Mouse (Mus musculus) limb, embryonic 10.5 days (tissue): Measurements from ENCODE around the gene 4933430I17Rik. TPM values are rescaled to one million over a fixed set of nuclear protein-coding genes. Genes with fewer than 3 reads are reported as not detected.
A peak's percentile ranks its signal among the peaks of the same experiment; 100 is the strongest.
"Not testable (repeated sequence)": the region's sequence is repeated elsewhere in the genome, so short reads cannot be mapped to it uniquely, and the experiment has no call there.

ENCODE experiments used
- DNase-seq: peaks from one replicate; pipeline ENCODE4 v3.0.0-alpha.2; 2017; ENCODE audit warnings: low spot score
- H3K27ac ChIP-seq: fragments of 300-500 bp; sonication (generic); 2 replicates; pipeline ENCODE4 v1.5.1; 2016; ENCODE audit warnings: mild to moderate bottlenecking
- H3K27me3 ChIP-seq: fragments of 300-500 bp; sonication (generic); 2 replicates; pipeline ENCODE4 v1.6.1; 2016; ENCODE audit warnings: low read depth, mild to moderate bottlenecking; ENCODE audit not compliant: poor library complexity, severe bottlenecking
- H3K36me3 ChIP-seq: fragments of 300-500 bp; sonication (generic); 2 replicates; pipeline ENCODE4 v1.6.1; 2016; ENCODE audit warnings: mild to moderate bottlenecking, moderate library complexity
- H3K4me1 ChIP-seq: fragments of 300-500 bp; sonication (generic); 2 replicates; pipeline ENCODE4 v1.6.1; 2016
- H3K4me3 ChIP-seq: fragments of 300-500 bp; sonication (generic); 2 replicates; pipeline ENCODE4 v1.5.1; 2016; ENCODE audit warnings: mild to moderate bottlenecking, moderate library complexity
- H3K9me3 ChIP-seq: fragments of 300-500 bp; sonication (generic); replicated peaks from 2 replicates; pipeline ENCODE4 v1.6.1; 2016; ENCODE audit warnings: mild to moderate bottlenecking
- WGBS: fragments of 180-500 bp; shearing (Covaris S2); methylation state at CpG from one replicate; pipeline ENCODE4 v1.1.7; 2016; 5-methylcytosine and 5-hydroxymethylcytosine counted together
- polyA plus RNA-seq: library from polyadenylated mRNA; unstranded; fragments of >200 nt; fragmentation: Nextera tagmentation; extraction: Ambion mirVana; gene quantifications from 2 replicates; pipeline ENCODE4 v1.2.1, GENCODE M21; 2016

Gene 4933430I17Rik
- 0.86 and 1.7 TPM in 2 replicates for polyA plus RNA-seq

- no peaks in the 10 kb centered on the region for H3K27me3 ChIP-seq
- H3K36me3 ChIP-seq: peaks cover 23% of the 10 kb centered on the region
- peaks cover 16% of the 10 kb centered on the region for H3K4me1 ChIP-seq
- H3K27ac ChIP-seq: peak within 1 kb of the TSS; percentile 98
- no peaks in the 10 kb centered on the region for H3K9me3 ChIP-seq
- peak; percentile 95 for DNase-seq
- under 1% methylated on average over 59 of the region's 59 CpGs for WGBS
- H3K4me3 ChIP-seq: peak within 1 kb of the TSS; percentile 87
These were observed at the start of gene 4933430I17Rik, which contains the start of gene Pole3 for GRCm38 (mm10) chr4:62524651-62525488. Gene 4933430I17Rik (plus strand): TSS chr4:62525369. Gene Pole3 (minus strand): TSS chr4:62525068.

GRCm38 (mm10) chr4:62475793-62476192 is 49.4 kb upstream of the 4933430I17Rik start:
- Histone ChIP-seq H3K9me3 (no peaks in the 10 kb centered on the region), H3K4me1 (peaks cover 14% of the 10 kb centered on the region), H3K36me3 (no peaks in the 10 kb centered on the region), H3K4me3 (no peak overlapping the region), H3K27me3 (peaks cover 28% of the 10 kb centered on the region), H3K27ac (no peak overlapping the region)
- DNase-seq: no peak
- 92% methylated on average over 6 of the region's 6 CpGs for WGBS

- no peak for DNase-seq
- Histone ChIP-seq H3K9me3 (no peaks in the 10 kb centered on the region), H3K4me3 (no peak overlapping the region), H3K4me1 (peaks cover 13% of the 10 kb centered on the region), H3K36me3 (no peaks in the 10 kb centered on the region), H3K27me3 (peaks cover 46% of the 10 kb centered on the region), H3K27ac (no peak overlapping the region)
- 88% methylated on average over 6 of the region's 6 CpGs for WGBS
These were observed 47.5 kb upstream of the 4933430I17Rik start for GRCm38 (mm10) chr4:62477542-62478244.

- WGBS: 13% methylated on average over 11 of the region's 11 CpGs
- Histone ChIP-seq H3K27me3 (peaks cover 54% of the 10 kb centered on the region), H3K4me3 (peak overlapping the region; percentile 55), H3K4me1 (peaks cover 13% of the 10 kb centered on the region)
- not testable (repeated sequence) for H3K27ac ChIP-seq, DNase-seq, H3K9me3 ChIP-seq, H3K36me3 ChIP-seq
These were observed 45.6 kb upstream of the 4933430I17Rik start for GRCm38 (mm10) chr4:62479593-62479936.

- DNase-seq: peak; percentile 58
- Histone ChIP-seq H3K4me3 (peak within 1 kb of the TSS; percentile 55), H3K4me1 (peaks cover 13% of the 10 kb centered on the region), H3K36me3 (no peaks in the 10 kb centered on the region), H3K27me3 (peaks cover 54% of the 10 kb centered on the region), H3K9me3 (no peaks in the 10 kb centered on the region), H3K27ac (no peak within 1 kb of the TSS)
- 3% methylated on average over 71 of the region's 71 CpGs for WGBS
These were observed 45.0 kb upstream of the 4933430I17Rik start, which contains the start of gene Bspry for GRCm38 (mm10) chr4:62479937-62480708. Gene Bspry (plus strand): TSS chr4:62480053.

GRCm38 (mm10) chr4:62480709-62481605 is 44.2 kb upstream of the 4933430I17Rik start:
- peak; percentile 33 for DNase-seq
- 52% methylated on average over 10 of the region's 10 CpGs for WGBS
- peaks cover 13% of the 10 kb centered on the region for H3K4me1 ChIP-seq
- H3K27me3 ChIP-seq: peaks cover 54% of the 10 kb centered on the region
- H3K4me3 ChIP-seq: no peak overlapping the region
- no peaks in the 10 kb centered on the region for H3K36me3 ChIP-seq
- H3K27ac ChIP-seq: no peak overlapping the region
- no peaks in the 10 kb centered on the region for H3K9me3 ChIP-seq

- Histone ChIP-seq H3K9me3 (no peaks in the 10 kb centered on the region), H3K4me3 (no peak overlapping the region), H3K27ac (no peak overlapping the region), H3K4me1 (peaks cover 11% of the 10 kb centered on the region), H3K27me3 (peaks cover 34% of the 10 kb centered on the region), H3K36me3 (no peaks in the 10 kb centered on the region)
- DNase-seq: no peak
- 77% methylated on average over 3 of the region's 3 CpGs for WGBS
These were observed 40.2 kb upstream of the 4933430I17Rik start for GRCm38 (mm10) chr4:62484928-62485327.

GRCm38 (mm10) chr4:62485450-62486161 is 39.6 kb upstream of the 4933430I17Rik start:
- DNase-seq: no peak
- Histone ChIP-seq H3K36me3 (no peaks in the 10 kb centered on the region), H3K9me3 (no peaks in the 10 kb centered on the region), H3K27me3 (peaks cover 27% of the 10 kb centered on the region), H3K27ac (no peak overlapping the region), H3K4me3 (no peak overlapping the region), H3K4me1 (peaks cover 4% of the 10 kb centered on the region; the same call in 1 of the 2 replicates)
- WGBS: 93% methylated on average over 8 of the region's 8 CpGs

GRCm38 (mm10) chr4:62486162-62486696 is 38.9 kb upstream of the 4933430I17Rik start:
- H3K4me1 ChIP-seq: no peaks in the 10 kb centered on the region
- no peaks in the 10 kb centered on the region for H3K9me3 ChIP-seq
- no peak overlapping the region for H3K27ac ChIP-seq
- 93% methylated on average over 15 of the region's 15 CpGs for WGBS
- no peak overlapping the region for H3K4me3 ChIP-seq
- H3K36me3 ChIP-seq: no peaks in the 10 kb centered on the region
- peaks cover 21% of the 10 kb centered on the region for H3K27me3 ChIP-seq
- no peak for DNase-seq

- Histone ChIP-seq H3K4me1 (no peaks in the 10 kb centered on the region), H3K36me3 (no peaks in the 10 kb centered on the region), H3K27ac (no peak overlapping the region), H3K9me3 (no peaks in the 10 kb centered on the region), H3K27me3 (peaks cover 12% of the 10 kb centered on the region; the same call in 1 of the 2 replicates), H3K4me3 (no peak overlapping the region)
- WGBS: 91% methylated on average over 5 of the region's 5 CpGs
- no peak for DNase-seq
These were observed 38.0 kb upstream of the 4933430I17Rik start for GRCm38 (mm10) chr4:62487172-62487571.

- Histone ChIP-seq H3K4me3 (no peak overlapping the region), H3K36me3 (no peaks in the 10 kb centered on the region), H3K4me1 (no peaks in the 10 kb centered on the region), H3K27me3 (peaks cover 8% of the 10 kb centered on the region; the same call in 1 of the 2 replicates), H3K9me3 (no peaks in the 10 kb centered on the region), H3K27ac (no peak overlapping the region)
- DNase-seq: no peak
- 84% methylated on average over 2 of the region's 2 CpGs for WGBS
These were observed 37.3 kb upstream of the 4933430I17Rik start for GRCm38 (mm10) chr4:62487914-62488313.
